Mouse (Mus musculus) CD4-positive, CD25-positive, alpha-beta regulatory T cell (primary cell): ENCODE data around the gene Faf1. TPM values are rescaled to one million over a fixed set of nuclear protein-coding genes. Genes with fewer than 3 reads are reported as not detected.

Experiments used
- polyA plus RNA-seq: library from polyadenylated mRNA; unstranded; fragments of 100-300 nt; shearing (Covaris generic); gene quantifications from one replicate; pipeline ENCODE4 v1.2.1, GENCODE M21; 2017

Gene Faf1
- 44.4 TPM for polyA plus RNA-seq

DNA sequence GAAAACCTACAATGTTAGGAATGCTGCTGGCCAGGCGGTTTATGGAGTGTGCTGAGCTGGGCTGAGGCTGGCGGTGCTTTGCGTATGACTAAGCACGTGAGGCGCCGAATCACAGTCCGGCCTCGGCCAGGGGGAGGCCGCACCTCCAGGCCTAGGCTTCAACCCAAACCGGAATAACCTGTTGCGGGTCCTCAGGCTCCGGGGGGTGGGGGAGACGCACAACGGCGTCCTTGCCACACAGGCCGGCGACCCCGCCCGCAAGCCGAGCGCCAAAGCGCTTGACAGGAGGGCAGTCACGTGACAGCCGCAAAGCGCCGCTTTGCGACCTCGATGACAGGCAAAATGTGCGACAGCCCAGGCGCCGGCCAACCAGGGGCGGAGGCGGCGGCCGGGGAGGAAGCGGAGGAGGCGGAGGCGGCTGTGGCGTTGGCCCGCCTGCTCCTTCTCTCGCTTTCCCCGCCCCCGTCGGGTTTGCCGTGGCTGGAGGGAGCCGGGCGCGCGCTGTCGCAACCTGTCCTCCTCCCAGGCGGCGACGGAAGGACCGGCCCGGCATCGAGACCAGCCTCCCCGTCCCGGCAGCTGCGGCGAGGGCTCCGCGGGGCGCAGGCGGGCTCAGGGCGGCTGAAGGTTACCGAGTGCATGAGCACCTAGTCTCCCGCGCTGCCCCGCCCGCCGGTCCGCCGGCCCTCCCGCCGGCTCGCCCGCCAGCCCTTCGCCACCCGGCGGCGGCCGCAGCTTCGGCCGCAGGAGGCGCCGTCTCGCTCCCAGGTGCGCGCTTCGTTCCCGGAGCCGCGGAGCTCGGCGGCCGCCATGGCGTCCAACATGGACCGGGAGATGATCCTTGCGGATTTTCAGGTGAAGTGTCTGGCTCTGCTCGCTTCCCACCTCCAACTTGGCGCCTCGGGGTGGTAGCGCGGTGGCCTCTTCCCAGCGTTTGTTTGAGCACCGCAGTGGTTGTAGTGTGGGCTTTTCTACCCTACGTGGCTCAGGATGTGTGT lies at the start of gene Faf1:
TSS of gene Faf1 (plus strand) at position 371 of the 998 bp plus-strand sequence.

GRCm38 (mm10) chr4:109666461-109667269 lies 9.7 kb upstream of the Faf1 start, which contains the start of gene Cdkn2c:
TSS of gene Cdkn2c (minus strand) at chr4:109667189.

DNA sequence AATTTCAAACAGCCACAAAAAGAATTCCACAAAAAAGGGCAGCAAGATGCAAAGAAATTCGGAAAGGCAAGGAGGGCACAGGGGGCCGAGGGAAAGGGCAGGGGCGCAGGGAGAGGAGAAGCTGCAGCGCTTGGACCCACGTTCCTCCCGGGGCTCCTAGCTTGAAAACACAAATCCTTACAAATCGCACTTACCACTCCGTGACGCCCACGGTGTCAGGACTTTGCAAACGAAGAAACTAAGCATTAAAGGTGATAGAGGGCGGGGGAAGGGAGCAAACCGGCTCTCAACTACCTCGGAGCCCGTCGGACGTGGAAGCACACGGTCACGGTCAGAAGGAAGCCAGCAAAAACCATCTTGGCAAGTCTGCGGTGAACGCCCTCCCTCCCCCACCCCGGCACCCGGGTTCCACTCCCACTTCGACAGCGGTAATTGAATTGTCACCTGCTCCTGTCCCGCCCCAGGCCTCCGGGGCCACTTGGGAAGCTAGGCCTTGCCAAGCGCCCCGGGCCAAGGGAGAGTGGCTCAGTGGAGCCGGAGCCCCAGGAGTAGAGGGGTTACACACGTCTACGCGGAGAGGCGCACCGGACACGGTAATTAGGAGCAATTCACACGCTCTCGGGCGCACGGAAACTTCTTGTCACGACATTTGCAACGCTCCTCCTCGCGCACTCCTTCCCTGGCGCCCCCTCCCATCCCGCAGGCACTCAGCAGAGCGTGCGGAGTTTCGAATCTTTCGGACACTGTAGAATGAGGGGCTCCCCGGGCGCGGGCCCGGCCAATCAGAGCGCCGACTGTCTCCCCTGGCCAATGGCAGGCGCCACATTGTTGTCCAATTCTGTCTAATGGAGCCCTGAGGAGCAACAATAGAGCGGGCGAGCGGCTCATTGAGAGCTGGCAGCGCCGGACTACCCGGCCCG lies 301.0 kb downstream of the Faf1 start, which contains the start of gene Dmrta2:
TSS of gene Dmrta2 (plus strand) at position 906 of the 920 bp plus-strand sequence.

Other genes with a start within 250 kb of the Faf1 start
- 45.1 TPM for gene Rnf11, start 191.9 kb upstream of the Faf1 start, polyA plus RNA-seq
- not detected for gene 4930522H14Rik, start 145.3 kb upstream of the Faf1 start, polyA plus RNA-seq
- 10.3 TPM for gene Cdkn2c, start 9.4 kb upstream of the Faf1 start, polyA plus RNA-seq